Mouse (Mus musculus) gastrocnemius, postnatal 25 days (tissue): ENCODE data around the gene Heph. TPM values are rescaled to one million over a fixed set of nuclear protein-coding genes. Genes with fewer than 3 reads are reported as not detected.
"Not testable (repeated sequence)": the region's sequence is repeated elsewhere in the genome, so short reads cannot be mapped to it uniquely, and the experiment has no call there.

Experiments used
- DNase-seq: peaks from one replicate; pipeline ENCODE4 v3.0.0; 2022
- long read RNA-seq, 2 experiments: library from polyadenylated mRNA; stranded (forward); transcript quantifications; one replicate each; pipeline ENCODE4 v2.0.0; 2021
- total RNA-seq, 2 experiments: library from RNA; stranded (reverse); gene quantifications; 1 replicate in 1 of 2; 2 replicates in 1 of 2; pipeline ENCODE4 v1.2.3; 2021

Heph gene
- 1 to 10 TPM in 1 of 2 experiments, under 1 TPM in 1; 0.46 to 2.1 TPM for total RNA-seq
- long read RNA-seq, experiment 1: 0 reads
- long read RNA-seq, experiment 2: 0 reads

DNA sequence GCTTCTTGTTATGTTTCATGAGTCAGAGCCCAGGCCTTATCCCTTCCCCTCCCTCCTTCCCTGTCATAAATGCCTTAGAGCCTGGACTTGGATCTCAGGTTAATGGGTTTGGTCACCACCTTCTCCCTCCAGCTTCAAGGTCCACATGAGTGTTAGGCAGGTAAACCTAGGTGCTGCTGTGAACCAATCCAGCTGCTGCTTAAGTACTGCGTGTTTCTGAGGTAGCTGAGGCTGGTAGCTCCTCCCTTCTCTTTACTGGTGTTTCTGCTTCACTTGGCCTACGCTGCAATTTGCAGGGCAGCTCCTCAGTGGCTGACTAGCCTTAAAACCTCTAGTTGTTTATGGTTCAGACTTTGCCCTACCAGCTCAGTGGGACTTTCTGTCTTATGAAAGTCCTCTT is at the start of gene Heph:
Heph (plus strand) TSS at position 211 of the 400 bp plus-strand sequence.
- no peak for DNase-seq

DNA sequence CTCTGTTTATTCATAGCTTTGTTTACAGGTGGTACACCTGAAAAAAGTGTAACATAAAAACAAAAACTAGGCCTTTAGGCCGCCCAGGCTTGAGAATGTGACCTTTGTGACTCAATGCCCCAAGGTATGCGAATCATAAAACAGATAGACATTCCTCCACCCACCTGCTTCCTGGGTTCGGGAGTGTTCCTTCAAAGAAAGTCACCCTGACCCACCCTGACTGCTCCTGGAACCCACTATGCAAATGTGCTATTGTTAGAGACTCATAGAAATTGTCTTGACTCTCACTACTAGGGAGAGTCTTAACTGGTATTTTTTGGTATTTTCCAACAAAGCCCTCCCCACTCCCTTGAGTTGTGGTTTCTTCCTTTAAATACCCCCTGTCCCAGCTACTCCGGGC is 39.8 kb upstream of the Heph start:
- not testable (repeated sequence) for DNase-seq

GRCm38 (mm10) chrX:96416970-96417369 is 38.2 kb upstream of the Heph start:
- no peak for DNase-seq

DNA sequence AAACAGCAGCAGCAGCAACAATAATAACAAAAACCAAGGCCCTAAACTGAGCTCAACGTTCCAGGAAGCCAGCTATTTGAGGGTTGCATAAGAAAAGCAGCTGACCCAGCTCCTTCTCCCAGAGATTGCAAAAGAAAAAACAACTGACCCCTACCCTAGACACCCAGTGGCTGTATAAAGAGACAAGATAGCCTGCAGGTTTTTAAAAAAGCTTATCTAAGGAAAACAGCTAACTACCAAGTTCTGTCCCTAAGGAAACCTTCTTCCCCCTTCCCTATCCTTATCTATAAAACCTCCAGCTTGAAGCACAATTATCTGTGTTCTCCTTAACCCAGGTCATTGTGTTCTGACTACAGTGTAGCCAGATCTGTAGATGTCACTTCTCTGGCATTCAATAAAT is 37.4 kb upstream of the Heph start:
- DNase-seq: no peak

DNA sequence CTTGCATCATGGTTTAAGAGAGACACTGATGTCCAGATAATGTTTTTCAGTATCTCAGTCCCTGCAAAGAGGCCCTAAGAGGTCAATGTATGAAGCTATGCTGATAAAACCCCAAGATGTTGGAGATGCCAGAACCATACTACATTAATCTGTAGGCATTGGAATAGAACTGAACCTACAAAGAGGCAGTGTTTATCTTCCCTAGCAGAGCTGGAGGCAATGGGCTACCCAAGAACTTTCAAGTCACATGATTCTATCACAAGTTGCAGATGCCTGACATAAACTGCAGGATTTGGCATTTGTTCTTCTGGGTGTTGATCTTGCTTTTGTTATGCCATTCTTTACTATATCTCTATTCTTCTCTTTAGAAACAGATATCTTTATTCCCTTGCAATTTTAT is 35.8 kb upstream of the Heph start:
- DNase-seq: no peak

GRCm38 (mm10) chrX:96456201-96456963 is 1.2 kb downstream of the Heph start, which contains the start of gene Hsf3:
TSS of gene Hsf3 (minus strand) at chrX:96456294.
- no peak for DNase-seq

DNA sequence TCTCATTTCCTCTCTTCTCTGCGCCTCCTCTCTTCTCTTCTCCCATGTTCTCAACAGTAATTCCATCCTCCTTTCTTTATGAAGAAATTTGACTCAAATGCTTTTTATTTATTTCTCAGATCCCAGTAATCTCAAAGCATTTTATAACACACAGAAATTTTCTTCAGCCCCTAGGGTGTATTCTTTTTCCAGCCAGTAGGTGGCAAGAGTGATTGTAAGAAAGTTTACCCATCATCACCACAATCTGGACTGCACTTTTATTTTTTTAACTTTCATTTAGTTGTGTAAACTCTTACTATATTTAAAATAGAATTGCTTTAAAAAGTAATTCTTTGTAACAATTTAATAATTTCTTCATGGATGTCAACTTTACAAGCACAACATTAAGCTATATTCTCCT is 46.4 kb downstream of the Heph start:
- no peak for DNase-seq

Other genes with a start within 250 kb of the Heph start
- not detected for gene Vsig4, start 161.9 kb upstream of the Heph start, total RNA-seq
- gene Hsf3, start 935 bp downstream of the Heph start, total RNA-seq: not detected